ENCODE assay signal across 8 mouse cellular contexts in genomic region chr2:18998054-18998478, GRCm38 (mm10). TPM values are rescaled to one million over a fixed set of nuclear protein-coding genes. Genes with fewer than 3 reads are reported as not detected.
A peak's percentile ranks its signal among the peaks of the same experiment; 100 is the strongest.
DNase-seq lines count a peak whose midpoint lies in the region; ATAC-seq and TF ChIP-seq lines count a peak whose summit lies in the region.

Gene Pip4k2a, minus strand, starts transcription at chr2:18998126.
Gene 4930426L09Rik, plus strand, starts transcription at chr2:18998343.

- under 1% methylated on average over 66 of the region's 66 CpGs for WGBS in forebrain, embryonic 16.5 days
- under 1% methylated on average over 64 of the region's 66 CpGs for WGBS in lung, adult 2 months
- 0% methylated on average over 53 of the region's 66 CpGs for WGBS in neural tube, embryonic 15.5 days

- H3K4me2 ChIP-seq in forebrain, embryonic 16.5 days (ENCODE audit: low read length): peak within 1 kb of the TSS; percentile 75
- peak within 1 kb of the TSS; percentile 94 for H3K4me2 ChIP-seq in neural tube, embryonic 15.5 days

- DNase-seq in G1E (ENCODE audit: low spot score): peak; percentile 78
- DNase-seq in cerebellum, adult 18-20 months: peak; percentile 93 to 95
- DNase-seq in heart, postnatal 36 days: peak; percentile 94
- DNase-seq in layer of hippocampus, adult 2 months (ENCODE audit: low spot score in 2 of 2): peak; percentile 93 to 94
- peak; percentile 89 for DNase-seq in lung, adult 2 months
- DNase-seq in testis, postnatal 10 days (ENCODE audit: low spot score): peak; percentile 91

- peak within 1 kb of the TSS; percentile 85 for H3K9ac ChIP-seq in forebrain, embryonic 16.5 days (replicated peaks; ENCODE audit: low read depth, low read length)
- peak within 1 kb of the TSS; percentile 68 for H3K9ac ChIP-seq in neural tube, embryonic 15.5 days (replicated peaks)

- H3K4me1 ChIP-seq in G1E (ENCODE audit: insufficient read depth, low read depth, low read length): peaks cover 55% of the 10 kb centered on the region
- H3K4me1 ChIP-seq in forebrain, embryonic 16.5 days (replicated peaks; ENCODE audit: control insufficient read depth, insufficient read depth, low read length): peaks cover 16% of the 10 kb centered on the region
- H3K4me1 ChIP-seq in lung, adult 2 months (ENCODE audit: control insufficient read depth, insufficient read depth, low read length): no peaks in the 10 kb centered on the region; the same call in 1 of the 2 replicates
- peaks cover 14% of the 10 kb centered on the region for H3K4me1 ChIP-seq in neural tube, embryonic 15.5 days

- ATAC-seq in G1E (ENCODE audit: extremely low read depth, insufficient number of reproducible peaks, low FRiP score, poor library complexity, severe bottlenecking): peak; percentile 58
- ATAC-seq in forebrain, embryonic 16.5 days: peak; percentile 98
- ATAC-seq in neural tube, embryonic 15.5 days (ENCODE audit: low FRiP score): peak; percentile 97

- no peaks in the 10 kb centered on the region for H3K9me3 ChIP-seq in G1E (replicated peaks)
- no peaks in the 10 kb centered on the region for H3K9me3 ChIP-seq in forebrain, embryonic 16.5 days (ENCODE audit: control insufficient read depth, low read length)
- no peaks in the 10 kb centered on the region for H3K9me3 ChIP-seq in neural tube, embryonic 15.5 days (replicated peaks)

- no peak for TF ChIP-seq CTCF in G1E (IDR thresholded peaks at IDR 0.05; ENCODE audit: low read depth, low read length)
- TF ChIP-seq CTCF in layer of hippocampus, adult 2 months (conservative IDR thresholded peaks at IDR 0.05): peak; percentile 60
- TF ChIP-seq CTCF in lung, adult 2 months (IDR thresholded peaks at IDR 0.05; ENCODE audit: insufficient read depth, low read length): no peak

- H3K4me3 ChIP-seq in G1E (ENCODE audit: low read depth, low read length): peak within 1 kb of the TSS; percentile 97
- H3K4me3 ChIP-seq in forebrain, embryonic 16.5 days (replicated peaks; ENCODE audit: low read length): peak within 1 kb of the TSS; percentile 82
- peak within 1 kb of the TSS; percentile 87 for H3K4me3 ChIP-seq in layer of hippocampus, adult 2 months
- peak within 1 kb of the TSS; percentile 94 for H3K4me3 ChIP-seq in lung, adult 2 months (replicated peaks; ENCODE audit: extremely low read depth, low read depth, low read length)
- H3K4me3 ChIP-seq in neural tube, embryonic 15.5 days (replicated peaks): peak within 1 kb of the TSS; percentile 83

- intact Hi-C loops in heart, postnatal 36 days (cut with DNase I): loop anchor here (5.0 to 10.0 kb wide), 7 partner anchors 61 to 303 kb away; partner anchors contain the start of gene Spag6

- peak within 1 kb of the TSS; percentile 91 for H3K27ac ChIP-seq in forebrain, embryonic 16.5 days (ENCODE audit: low read length)
- H3K27ac ChIP-seq in layer of hippocampus, adult 2 months: peak within 1 kb of the TSS; percentile 97
- peak within 1 kb of the TSS; percentile 85 for H3K27ac ChIP-seq in neural tube, embryonic 15.5 days (replicated peaks)

- no peaks in the 10 kb centered on the region for H3K36me3 ChIP-seq in G1E (replicated peaks)
- H3K36me3 ChIP-seq in forebrain, embryonic 16.5 days (ENCODE audit: control insufficient read depth, insufficient read depth): no peaks in the 10 kb centered on the region
- no peaks in the 10 kb centered on the region for H3K36me3 ChIP-seq in neural tube, embryonic 15.5 days

- TF ChIP-seq POLR2A in lung, adult 2 months (IDR thresholded peaks at IDR 0.05; ENCODE audit: borderline replicate concordance, extremely low read depth, low read depth, low read length): peak; percentile 75

- H3K27me3 ChIP-seq in G1E (ENCODE audit: insufficient read depth, low read length): no peaks in the 10 kb centered on the region
- no peaks in the 10 kb centered on the region for H3K27me3 ChIP-seq in forebrain, embryonic 16.5 days (replicated peaks; ENCODE audit: control insufficient read depth, insufficient read depth, low read length)
- H3K27me3 ChIP-seq in neural tube, embryonic 15.5 days (replicated peaks): no peaks in the 10 kb centered on the region

RNA-seq across cellular contexts. Expression of gene Pip4k2a, which starts in this region (rescaled TPM):
- total RNA-seq in G1E (2014; fragmentation: Nextera tagmentation): 102 and 173 TPM in 2 replicates
- 56.5 and 72.3 TPM in 2 replicates for total RNA-seq in G1E (2017)
- polyA plus RNA-seq in G1E (2012): 21.1 and 33.9 TPM in 2 replicates
- polyA plus RNA-seq in forebrain, embryonic 16.5 days (2015; fragmentation: Nextera tagmentation; extraction: Ambion mirVana): 10.9 and 11.2 TPM in 2 replicates
- total RNA-seq in heart, postnatal 36 days (2021): 1 to 10 TPM; 8.0 to 8.6 TPM
- 10 to 100 TPM; 51.5 to 56.6 TPM for total RNA-seq in layer of hippocampus, adult 2 months (2021)
- 6.9 and 9.5 TPM in 2 replicates for polyA plus RNA-seq in lung, adult 2 months (2012; rRNA removed)
- 9.9 and 13.7 TPM in 2 replicates for polyA plus RNA-seq in neural tube, embryonic 15.5 days (2015; fragmentation: Nextera tagmentation; extraction: Ambion mirVana)

RNA-seq across cellular contexts. Expression of gene 4930426L09Rik, which starts in this region (rescaled TPM):
- total RNA-seq in G1E (2014; fragmentation: Nextera tagmentation): 8.7 and 13.8 TPM in 2 replicates
- total RNA-seq in G1E (2017): 1.6 and 2.0 TPM in 2 replicates
- 0.23 and 0.36 TPM in 2 replicates for polyA plus RNA-seq in G1E (2012)
- 0.50 and 0.57 TPM in 2 replicates for polyA plus RNA-seq in forebrain, embryonic 16.5 days (2015; fragmentation: Nextera tagmentation; extraction: Ambion mirVana)
- under 1 TPM in 1 of 2 experiments, not detected in 1; 0.19 TPM for total RNA-seq in heart, postnatal 36 days (2021)
- total RNA-seq in layer of hippocampus, adult 2 months (2021): 1 to 10 TPM in 1 of 2 experiments, under 1 TPM in 1; 0.88 to 1.2 TPM
- 0.38 and 0.47 TPM in 2 replicates for polyA plus RNA-seq in lung, adult 2 months (2012; rRNA removed)
- polyA plus RNA-seq in neural tube, embryonic 15.5 days (2015; fragmentation: Nextera tagmentation; extraction: Ambion mirVana): 0.37 and 0.41 TPM in 2 replicates

Comparison
In these comparisons a context has a peak if more than half of its experiments do, and no peak if none do; other contexts are left out.
1. Peak in every context shown above with its lines: DNase-seq, ATAC-seq, H3K4me3 ChIP-seq and H3K27ac ChIP-seq.
2. RNA of gene Pip4k2a (total RNA-seq): 56.5 to 173 TPM in G1E and 51.5 to 56.6 TPM in layer of hippocampus, adult 2 months; 8.0 to 8.6 TPM in heart, postnatal 36 days; every median in the first group is over 4 times any median in the second.